Mouse (Mus musculus) limb, embryonic 10.5 days (tissue): ENCODE data around the gene Erg. TPM values are rescaled to one million over a fixed set of nuclear protein-coding genes. Genes with fewer than 3 reads are reported as not detected.

ENCODE experiments used
- DNase-seq: peaks from one replicate; pipeline ENCODE4 v3.0.0-alpha.2; 2017; ENCODE audit warnings: low spot score
- H3K27ac ChIP-seq: fragments of 300-500 bp; sonication (generic); 2 replicates; pipeline ENCODE4 v1.5.1; 2016; ENCODE audit warnings: mild to moderate bottlenecking
- H3K27me3 ChIP-seq: fragments of 300-500 bp; sonication (generic); 2 replicates; pipeline ENCODE4 v1.6.1; 2016; ENCODE audit warnings: low read depth, mild to moderate bottlenecking; ENCODE audit not compliant: poor library complexity, severe bottlenecking
- H3K36me3 ChIP-seq: fragments of 300-500 bp; sonication (generic); 2 replicates; pipeline ENCODE4 v1.6.1; 2016; ENCODE audit warnings: mild to moderate bottlenecking, moderate library complexity
- H3K4me1 ChIP-seq: fragments of 300-500 bp; sonication (generic); 2 replicates; pipeline ENCODE4 v1.6.1; 2016
- H3K4me3 ChIP-seq: fragments of 300-500 bp; sonication (generic); 2 replicates; pipeline ENCODE4 v1.5.1; 2016; ENCODE audit warnings: mild to moderate bottlenecking, moderate library complexity
- H3K9me3 ChIP-seq: fragments of 300-500 bp; sonication (generic); replicated peaks from 2 replicates; pipeline ENCODE4 v1.6.1; 2016; ENCODE audit warnings: mild to moderate bottlenecking
- WGBS: fragments of 180-500 bp; shearing (Covaris S2); methylation state at CpG from one replicate; pipeline ENCODE4 v1.1.7; 2016; 5-methylcytosine and 5-hydroxymethylcytosine counted together
- polyA plus RNA-seq: library from polyadenylated mRNA; unstranded; fragments of >200 nt; fragmentation: Nextera tagmentation; extraction: Ambion mirVana; gene quantifications from 2 replicates; pipeline ENCODE4 v1.2.1, GENCODE M21; 2016

The Erg gene
- polyA plus RNA-seq, 1 experiment from 2014 or later = 6.1 TPM

DNA sequence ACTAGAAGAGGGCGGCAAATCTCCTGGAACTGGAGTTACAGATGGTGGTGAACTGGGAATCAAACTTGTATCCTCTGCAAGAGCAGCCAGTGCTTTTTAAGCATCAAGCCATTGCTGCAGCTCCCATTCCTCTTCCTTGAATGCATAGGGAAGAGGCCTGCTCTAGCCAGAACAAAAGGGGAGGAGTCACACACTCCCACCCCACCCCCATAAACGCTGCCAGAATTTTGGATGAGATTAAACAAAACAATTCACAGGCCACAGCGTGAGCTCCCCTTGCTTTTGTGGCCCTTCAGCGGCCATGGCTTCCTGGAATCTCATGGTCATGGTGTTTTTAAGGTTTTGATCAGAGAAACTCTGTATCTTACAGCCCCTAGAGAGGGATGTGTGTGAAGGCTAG lies 15.4 kb upstream of the Erg start:
- no peaks in the 10 kb centered on the region for H3K36me3 ChIP-seq
- no peak for DNase-seq
- H3K27me3 ChIP-seq = no peaks in the 10 kb centered on the region
- WGBS = 47% methylated on average over 4 of the region's 4 CpGs
- H3K4me1 ChIP-seq = peaks cover 32% of the 10 kb centered on the region
- peak overlapping the region; percentile 82 for H3K27ac ChIP-seq
- H3K9me3 ChIP-seq = no peaks in the 10 kb centered on the region
- H3K4me3 ChIP-seq = no peak overlapping the region

DNA sequence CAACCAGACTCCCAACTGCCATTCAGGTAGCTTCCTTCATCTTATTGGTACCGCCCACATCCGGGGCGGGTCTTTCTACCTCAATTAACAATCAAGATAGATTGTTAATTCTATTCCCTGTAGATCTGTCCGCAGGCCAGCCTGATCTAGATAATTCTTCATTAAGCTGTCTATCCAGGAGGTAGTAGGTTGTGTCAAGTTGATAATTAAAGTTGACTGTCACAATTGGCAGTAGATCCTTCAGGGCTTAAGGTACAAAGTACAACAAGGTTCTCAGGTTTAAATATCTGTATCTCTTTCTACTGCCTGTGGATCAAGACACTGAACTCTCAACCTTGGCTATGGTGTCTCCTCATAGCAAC lies 14.8 kb upstream of the Erg start:
- Histone ChIP-seq H3K36me3 (no peaks in the 10 kb centered on the region), H3K27ac (no peak overlapping the region), H3K4me3 (no peak overlapping the region), H3K9me3 (no peaks in the 10 kb centered on the region), H3K4me1 (peaks cover 32% of the 10 kb centered on the region), H3K27me3 (no peaks in the 10 kb centered on the region)
- WGBS = 88% methylated on average over 4 of the region's 4 CpGs
- no peak for DNase-seq

DNA sequence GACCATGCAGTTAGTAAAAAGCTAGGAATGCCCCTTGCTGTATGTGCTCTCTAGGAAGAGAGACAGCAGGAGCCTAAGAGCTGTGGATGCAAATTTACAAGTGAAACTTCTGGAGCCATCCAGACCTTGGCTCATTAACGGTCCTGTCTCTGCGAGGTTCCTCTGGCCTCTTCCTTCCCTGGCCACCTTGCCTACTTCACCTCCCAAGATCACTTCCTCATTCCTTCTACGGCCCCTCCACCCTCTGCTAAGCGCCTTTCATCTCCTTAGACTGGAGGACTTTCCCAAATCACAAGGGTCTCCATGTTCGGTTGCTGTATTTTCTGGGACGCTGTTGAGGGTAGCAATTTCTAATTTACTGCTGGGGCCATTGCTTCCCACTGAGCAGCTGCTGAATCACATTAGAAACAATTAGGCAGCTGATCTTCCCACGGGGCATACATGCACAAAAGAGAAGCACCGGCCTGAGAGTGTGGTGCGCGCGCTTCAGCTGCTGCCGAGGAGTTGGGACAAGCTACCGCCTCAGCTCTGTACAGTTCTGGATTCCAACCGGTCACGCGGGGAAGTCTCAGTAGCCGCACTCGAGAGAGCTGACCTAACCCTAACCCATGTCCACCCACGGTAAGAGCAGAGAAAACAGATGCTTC lies 14.3 kb upstream of the Erg start:
- H3K4me3 ChIP-seq = no peak overlapping the region
- H3K4me1 ChIP-seq = peaks cover 32% of the 10 kb centered on the region
- H3K9me3 ChIP-seq = no peaks in the 10 kb centered on the region
- no peaks in the 10 kb centered on the region for H3K27me3 ChIP-seq
- no peak overlapping the region for H3K27ac ChIP-seq
- no peak for DNase-seq
- WGBS = 87% methylated on average over 19 of the region's 19 CpGs
- H3K36me3 ChIP-seq = no peaks in the 10 kb centered on the region

- Histone ChIP-seq H3K36me3 (no peaks in the 10 kb centered on the region), H3K27ac (no peak overlapping the region), H3K9me3 (no peaks in the 10 kb centered on the region), H3K4me3 (no peak overlapping the region), H3K4me1 (peaks cover 28% of the 10 kb centered on the region), H3K27me3 (no peaks in the 10 kb centered on the region)
- WGBS = 94% methylated on average over 4 of the region's 4 CpGs
- no peak for DNase-seq
These were observed 12.5 kb upstream of the Erg start for GRCm38 (mm10) chr16:95598930-95599329.

DNA sequence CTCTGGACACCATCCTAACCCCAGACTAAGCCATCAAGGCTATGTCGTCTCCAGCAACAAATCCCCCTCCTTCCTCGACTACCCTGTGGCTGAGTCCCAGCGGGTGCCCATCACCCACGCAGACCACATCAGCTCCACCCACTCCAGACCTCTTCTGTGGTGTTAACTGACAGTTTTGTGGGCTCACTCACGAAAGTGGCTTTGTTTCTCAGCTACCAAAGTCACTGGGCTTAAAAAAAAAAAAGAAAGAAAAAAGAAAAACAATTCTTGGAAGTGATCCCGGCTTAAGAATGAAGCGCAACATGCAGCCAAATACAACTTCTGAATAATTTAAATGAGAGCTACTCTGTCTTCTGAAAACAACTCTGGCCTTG lies 11.2 kb upstream of the Erg start:
- Histone ChIP-seq H3K4me3 (no peak overlapping the region), H3K4me1 (peaks cover 23% of the 10 kb centered on the region), H3K27me3 (no peaks in the 10 kb centered on the region), H3K9me3 (no peaks in the 10 kb centered on the region), H3K27ac (no peak overlapping the region), H3K36me3 (no peaks in the 10 kb centered on the region)
- DNase-seq = no peak
- WGBS = 75% methylated on average over 7 of the region's 7 CpGs

- no peak overlapping the region for H3K27ac ChIP-seq
- WGBS = 87% methylated on average over 11 of the region's 11 CpGs
These were observed 10.6 kb upstream of the Erg start for GRCm38 (mm10) chr16:95596884-95597577.

DNA sequence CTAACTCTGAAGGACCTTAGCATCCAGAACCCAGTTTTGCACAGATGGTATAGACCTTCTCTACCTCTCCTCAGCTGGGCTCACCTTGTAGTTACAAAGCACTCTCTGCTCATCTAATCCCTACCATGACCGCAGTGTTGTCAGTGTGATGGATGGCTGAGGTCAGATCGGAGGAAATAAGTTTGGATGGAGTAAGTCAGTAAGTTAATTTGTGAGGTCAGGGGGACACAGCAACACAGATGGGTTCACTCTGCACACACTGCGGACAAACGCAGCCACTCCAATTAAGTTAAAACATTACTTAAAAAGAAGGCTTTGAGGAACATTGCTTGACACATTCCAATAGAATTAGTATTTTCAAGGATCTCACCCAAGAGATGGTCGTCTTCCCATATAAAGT lies 2.5 kb upstream of the Erg start:
- WGBS = 6% methylated on average over 5 of the region's 5 CpGs
- Histone ChIP-seq H3K27ac (no peak overlapping the region), H3K27me3 (peaks cover 26% of the 10 kb centered on the region), H3K9me3 (no peaks in the 10 kb centered on the region), H3K4me3 (no peak overlapping the region), H3K36me3 (no peaks in the 10 kb centered on the region), H3K4me1 (peaks cover 55% of the 10 kb centered on the region)
- no peak for DNase-seq

More at GRCm38 (mm10) chr16:95596884-95597577, 10.6 kb upstream of the Erg start:
- H3K9me3 ChIP-seq = no peaks in the 10 kb centered on the region
- peaks cover 18% of the 10 kb centered on the region for H3K4me1 ChIP-seq
- H3K4me3 ChIP-seq = no peak overlapping the region
- no peak for DNase-seq
- H3K27me3 ChIP-seq = no peaks in the 10 kb centered on the region
- no peaks in the 10 kb centered on the region for H3K36me3 ChIP-seq

DNA sequence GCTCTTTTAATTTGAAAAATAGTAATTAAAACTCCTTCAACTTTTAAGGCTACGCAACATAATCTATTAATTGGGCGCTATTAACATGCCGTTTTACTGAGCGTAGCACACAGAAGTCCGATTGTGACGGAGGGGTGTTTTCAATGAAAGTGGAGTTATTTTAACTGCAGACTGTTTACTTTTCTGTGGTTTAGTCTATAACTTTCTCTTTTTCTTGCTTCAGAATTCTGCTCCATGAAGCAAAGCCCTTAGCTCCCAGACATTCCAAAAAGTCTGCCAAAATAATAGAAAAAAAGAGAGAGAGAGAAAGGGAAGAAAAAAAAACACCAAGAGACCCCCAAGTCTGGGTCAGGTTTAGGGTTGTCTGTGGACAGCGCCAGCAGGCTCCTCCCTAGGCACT lies 333 bp upstream of the Erg start:
- H3K27me3 ChIP-seq = peaks cover 43% of the 10 kb centered on the region
- H3K9me3 ChIP-seq = no peaks in the 10 kb centered on the region
- WGBS = 21% methylated on average over 7 of the region's 7 CpGs
- H3K4me3 ChIP-seq = peak overlapping the region; percentile 74
- DNase-seq = no peak
- H3K36me3 ChIP-seq = no peaks in the 10 kb centered on the region
- H3K27ac ChIP-seq = peak overlapping the region; percentile 83; the same call in 1 of the 2 replicates
- H3K4me1 ChIP-seq = peaks cover 65% of the 10 kb centered on the region

GRCm38 (mm10) chr16:95585541-95586310 lies 667 bp downstream of the Erg start:
- under 1% methylated on average over 36 of the region's 36 CpGs for WGBS
- H3K27me3 ChIP-seq = peaks cover 50% of the 10 kb centered on the region
- peak overlapping the region; percentile 74 for H3K4me3 ChIP-seq
- H3K4me1 ChIP-seq = peaks cover 71% of the 10 kb centered on the region
- H3K27ac ChIP-seq = peak overlapping the region; percentile 83
- H3K9me3 ChIP-seq = no peaks in the 10 kb centered on the region
- H3K36me3 ChIP-seq = no peaks in the 10 kb centered on the region
- DNase-seq = peak; percentile 81

DNA sequence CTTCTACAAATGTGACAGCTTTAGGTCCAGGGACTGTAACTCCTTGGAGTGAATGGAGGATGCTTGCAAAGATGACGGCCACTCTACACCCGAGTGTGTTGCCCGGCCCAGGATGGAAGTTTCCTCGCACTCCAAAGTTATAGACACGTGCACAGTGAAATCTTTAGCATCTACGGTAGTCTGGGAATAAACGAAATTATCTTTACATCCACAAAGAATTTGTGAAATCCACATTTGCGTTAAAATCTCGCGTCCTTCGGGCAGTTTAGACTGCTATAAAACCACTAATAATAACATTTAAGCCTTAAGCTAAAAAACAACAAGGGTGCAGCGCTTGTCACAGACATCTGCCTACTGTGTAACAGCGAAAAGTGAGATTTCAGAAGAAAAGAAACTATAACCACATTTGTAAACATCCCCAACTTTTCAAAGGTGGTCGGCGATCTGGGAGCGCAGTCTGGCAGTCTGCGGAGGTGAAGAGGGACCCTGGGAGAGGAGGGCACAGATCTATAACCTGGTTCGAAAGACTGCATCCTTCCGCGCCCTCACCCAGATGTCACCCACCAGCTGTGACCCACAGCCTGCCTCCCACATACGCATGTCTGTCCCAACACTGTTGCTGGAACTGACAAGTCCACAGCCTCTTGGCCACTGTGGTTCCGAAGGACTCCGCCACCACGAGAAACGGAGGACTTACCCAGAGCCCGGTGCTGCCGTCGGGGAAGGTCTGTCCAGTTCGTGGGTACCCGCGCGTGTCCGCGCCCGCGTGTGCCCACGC lies 1.5 kb downstream of the Erg start:
- H3K27ac ChIP-seq = peak overlapping the region; percentile 83
- H3K9me3 ChIP-seq = no peaks in the 10 kb centered on the region
- peaks cover 76% of the 10 kb centered on the region for H3K4me1 ChIP-seq
- H3K27me3 ChIP-seq = peaks cover 50% of the 10 kb centered on the region
- DNase-seq = no peak
- no peaks in the 10 kb centered on the region for H3K36me3 ChIP-seq
- WGBS = 11% methylated on average over 37 of the region's 37 CpGs
- H3K4me3 ChIP-seq = peak overlapping the region; percentile 74

GRCm38 (mm10) chr16:95579289-95579688 lies 7.1 kb downstream of the Erg start:
- H3K36me3 ChIP-seq = no peaks in the 10 kb centered on the region
- H3K27me3 ChIP-seq = peaks cover 27% of the 10 kb centered on the region
- no peaks in the 10 kb centered on the region for H3K9me3 ChIP-seq
- no peak overlapping the region for H3K27ac ChIP-seq
- no peak for DNase-seq
- no peak overlapping the region for H3K4me3 ChIP-seq
- H3K4me1 ChIP-seq = peaks cover 54% of the 10 kb centered on the region
- 90% methylated on average over 4 of the region's 4 CpGs for WGBS

DNA sequence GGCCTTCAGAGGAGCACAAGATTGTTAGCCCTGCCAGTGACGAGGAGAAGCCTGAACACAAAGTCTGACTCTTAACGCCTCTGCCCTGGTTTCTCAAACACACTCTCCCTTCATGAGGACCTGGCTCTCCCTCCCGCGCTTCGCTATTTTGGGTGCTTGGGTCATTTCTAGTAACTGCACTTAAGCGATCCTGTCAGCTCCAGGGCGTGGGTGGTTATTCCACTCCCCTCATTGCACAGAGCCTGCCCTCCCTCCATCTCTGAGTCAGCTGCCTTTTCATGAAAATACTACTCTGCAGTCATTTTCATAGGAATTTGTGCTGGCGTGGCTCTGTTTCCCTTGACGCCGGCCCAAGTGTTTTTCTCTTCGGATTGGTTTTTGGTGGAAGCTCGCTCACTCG lies 13.2 kb downstream of the Erg start:
- WGBS = 82% methylated on average over 13 of the region's 13 CpGs
- DNase-seq = no peak
- peaks cover 62% of the 10 kb centered on the region for H3K4me1 ChIP-seq
- H3K4me3 ChIP-seq = no peak overlapping the region
- no peaks in the 10 kb centered on the region for H3K9me3 ChIP-seq
- H3K27ac ChIP-seq = peak overlapping the region; percentile 6; the same call in 1 of the 2 replicates
- no peaks in the 10 kb centered on the region for H3K27me3 ChIP-seq
- no peaks in the 10 kb centered on the region for H3K36me3 ChIP-seq
